Mouse (Mus musculus): ENCODE measurements around the gene Cntrob. TPM values are rescaled to one million over a fixed set of nuclear protein-coding genes. Genes with fewer than 3 reads are reported as not detected.
"Not testable (repeated sequence)": the region's sequence is repeated elsewhere in the genome, so short reads cannot be mapped to it uniquely, and the experiment has no call there.

Cntrob gene
- polyA plus RNA-seq, 1 experiment: 4.5 TPM

- H3K27ac ChIP-seq (replicated peaks; ENCODE audit: low read depth, low read length): no peak overlapping the region
- H3K4me1 ChIP-seq (ENCODE audit: control insufficient read depth, insufficient read depth, insufficient read length, low read length): peaks cover 13% of the 10 kb centered on the region
- H3K4me3 ChIP-seq (ENCODE audit: insufficient read depth, low read depth, low read length): peak overlapping the region; percentile 58
Measured at GRCm38 (mm10) chr11:69326408-69327156, 3.0 kb upstream of the Cntrob start.

- H3K4me3 ChIP-seq (ENCODE audit: insufficient read depth, low read depth, low read length): peak within 1 kb of the TSS; percentile 58
- peaks cover 13% of the 10 kb centered on the region for H3K4me1 ChIP-seq (ENCODE audit: control insufficient read depth, insufficient read depth, insufficient read length, low read length)
- peak within 1 kb of the TSS; percentile 42 for H3K27ac ChIP-seq (replicated peaks; ENCODE audit: low read depth, low read length)
Measured at GRCm38 (mm10) chr11:69325628-69326407, 2.2 kb upstream of the Cntrob start, which contains the start of gene Kcnab3. TSS of gene Kcnab3 (plus strand) at chr11:69326258.

- Histone ChIP-seq H3K4me3 (ENCODE audit: insufficient read depth, low read depth, low read length) (peak overlapping the region; percentile 81; the same call in 1 of the 2 replicates), H3K4me1 (ENCODE audit: control insufficient read depth, insufficient read depth, insufficient read length, low read length) (peaks cover 13% of the 10 kb centered on the region), H3K27ac (replicated peaks; ENCODE audit: low read depth, low read length) (no peak overlapping the region)
Measured at GRCm38 (mm10) chr11:69324749-69325148, 1.2 kb upstream of the Cntrob start.

GRCm38 (mm10) chr11:69322693-69323471 lies 693 bp downstream of the Cntrob start:
- peak overlapping the region; percentile 69 for H3K4me3 ChIP-seq (ENCODE audit: insufficient read depth, low read depth, low read length)
- peak overlapping the region; percentile 64 for H3K27ac ChIP-seq (replicated peaks; ENCODE audit: low read depth, low read length)

GRCm38 (mm10) chr11:69322010-69322409 lies 1.6 kb downstream of the Cntrob start:
- H3K27ac ChIP-seq (replicated peaks; ENCODE audit: low read depth, low read length): no peak overlapping the region
- H3K4me3 ChIP-seq (ENCODE audit: insufficient read depth, low read depth, low read length): no peak overlapping the region
- peaks cover 13% of the 10 kb centered on the region for H3K4me1 ChIP-seq (ENCODE audit: control insufficient read depth, insufficient read depth, insufficient read length, low read length)

More at GRCm38 (mm10) chr11:69322693-69323471, 693 bp downstream of the Cntrob start:
- peaks cover 13% of the 10 kb centered on the region for H3K4me1 ChIP-seq (ENCODE audit: control insufficient read depth, insufficient read depth, insufficient read length, low read length)

GRCm38 (mm10) chr11:69321580-69321979 lies 2.0 kb downstream of the Cntrob start:
- Histone ChIP-seq H3K4me3 (ENCODE audit: insufficient read depth, low read depth, low read length) (no peak overlapping the region), H3K27ac (replicated peaks; ENCODE audit: low read depth, low read length) (no peak overlapping the region), H3K4me1 (ENCODE audit: control insufficient read depth, insufficient read depth, insufficient read length, low read length) (peaks cover 13% of the 10 kb centered on the region)

- H3K4me3 ChIP-seq (ENCODE audit: insufficient read depth, low read depth, low read length); H3K27ac ChIP-seq (replicated peaks; ENCODE audit: low read depth, low read length); H3K4me1 ChIP-seq (ENCODE audit: control insufficient read depth, insufficient read depth, insufficient read length, low read length): not testable (repeated sequence)
Measured at GRCm38 (mm10) chr11:69318000-69318399, 5.6 kb downstream of the Cntrob start.

GRCm38 (mm10) chr11:69316361-69316760 lies 7.2 kb downstream of the Cntrob start:
- no peaks in the 10 kb centered on the region for H3K4me1 ChIP-seq (ENCODE audit: control insufficient read depth, insufficient read depth, insufficient read length, low read length)
- H3K4me3 ChIP-seq (ENCODE audit: insufficient read depth, low read depth, low read length): no peak overlapping the region
- no peak overlapping the region for H3K27ac ChIP-seq (replicated peaks; ENCODE audit: low read depth, low read length)

- no peaks in the 10 kb centered on the region for H3K4me1 ChIP-seq (ENCODE audit: control insufficient read depth, insufficient read depth, insufficient read length, low read length)
- H3K27ac ChIP-seq (replicated peaks; ENCODE audit: low read depth, low read length): no peak overlapping the region
- H3K4me3 ChIP-seq (ENCODE audit: insufficient read depth, low read depth, low read length): no peak overlapping the region
Measured at GRCm38 (mm10) chr11:69311266-69311665, 12.3 kb downstream of the Cntrob start.

GRCm38 (mm10) chr11:69306039-69306438 lies 17.5 kb downstream of the Cntrob start:
- H3K27ac ChIP-seq (replicated peaks; ENCODE audit: low read depth, low read length): no peak overlapping the region
- no peak overlapping the region for H3K4me3 ChIP-seq (ENCODE audit: insufficient read depth, low read depth, low read length)
- H3K4me1 ChIP-seq (ENCODE audit: control insufficient read depth, insufficient read depth, insufficient read length, low read length): no peaks in the 10 kb centered on the region

- Histone ChIP-seq H3K4me1 (ENCODE audit: control insufficient read depth, insufficient read depth, insufficient read length, low read length) (no peaks in the 10 kb centered on the region), H3K27ac (replicated peaks; ENCODE audit: low read depth, low read length) (no peak overlapping the region), H3K4me3 (ENCODE audit: insufficient read depth, low read depth, low read length) (no peak overlapping the region)
Measured at GRCm38 (mm10) chr11:69305291-69305690, 18.3 kb downstream of the Cntrob start.

GRCm38 (mm10) chr11:69302817-69303216 lies 20.8 kb downstream of the Cntrob start:
- Histone ChIP-seq H3K27ac (replicated peaks; ENCODE audit: low read depth, low read length) (no peak overlapping the region), H3K4me3 (ENCODE audit: insufficient read depth, low read depth, low read length) (no peak overlapping the region), H3K4me1 (ENCODE audit: control insufficient read depth, insufficient read depth, insufficient read length, low read length) (no peaks in the 10 kb centered on the region)

- Histone ChIP-seq H3K4me1 (ENCODE audit: control insufficient read depth, insufficient read depth, insufficient read length, low read length) (no peaks in the 10 kb centered on the region), H3K27ac (replicated peaks; ENCODE audit: low read depth, low read length) (no peak overlapping the region), H3K4me3 (ENCODE audit: insufficient read depth, low read depth, low read length) (no peak overlapping the region)
Measured at GRCm38 (mm10) chr11:69298231-69298630, 25.3 kb downstream of the Cntrob start.

GRCm38 (mm10) chr11:69297799-69298198 lies 25.8 kb downstream of the Cntrob start:
- no peak overlapping the region for H3K4me3 ChIP-seq (ENCODE audit: insufficient read depth, low read depth, low read length)

GRCm38 (mm10) chr11:69295286-69295685 lies 28.3 kb downstream of the Cntrob start:
- H3K4me1 ChIP-seq (ENCODE audit: control insufficient read depth, insufficient read depth, insufficient read length, low read length): no peaks in the 10 kb centered on the region
- H3K27ac ChIP-seq (replicated peaks; ENCODE audit: low read depth, low read length): no peak overlapping the region
- no peak overlapping the region for H3K4me3 ChIP-seq (ENCODE audit: insufficient read depth, low read depth, low read length)

More at GRCm38 (mm10) chr11:69297799-69298198, 25.8 kb downstream of the Cntrob start:
- Histone ChIP-seq H3K4me1 (ENCODE audit: control insufficient read depth, insufficient read depth, insufficient read length, low read length) (no peaks in the 10 kb centered on the region), H3K27ac (replicated peaks; ENCODE audit: low read depth, low read length) (no peak overlapping the region)
